Mouse (Mus musculus): Measurements from ENCODE around the gene Ruvbl2. TPM values are rescaled to one million over a fixed set of nuclear protein-coding genes. Genes with fewer than 3 reads are reported as not detected.
A peak's percentile ranks its signal among the peaks of the same experiment; 100 is the strongest.
"Not testable (repeated sequence)": the region's sequence is repeated elsewhere in the genome, so short reads cannot be mapped to it uniquely, and the experiment has no call there.

Ruvbl2 gene
- 10 to 100 TPM; 20.3 to 23.7 TPM for total RNA-seq (2021)
- long read RNA-seq, experiment 1, transcript Ruvbl2-201 (15 exons, 1,834 nt): major isoform, 22 of 34 reads
- long read RNA-seq, experiment 1, partial matches to known transcripts: 8 of 34 reads
- long read RNA-seq, experiment 1, other reads (novel, unspliced or antisense): 4 of 34 reads
- long read RNA-seq, experiment 2, transcript Ruvbl2-201 (15 exons, 1,834 nt): major isoform, 29 of 41 reads
- long read RNA-seq, experiment 2, partial matches to known transcripts: 4 of 41 reads
- long read RNA-seq, experiment 2, other reads (novel, unspliced or antisense): 8 of 41 reads

- peak; percentile 58 for DNase-seq
- intact Hi-C loops (cut with DNase I; ENCODE audit: low total_unique reads): no loop called here
Observed at GRCm38 (mm10) chr7:45437521-45438276, at the start of gene Ruvbl2. Gene Ruvbl2 (minus strand): TSS chr7:45438096.

- DNase-seq: no peak
- intact Hi-C loops (cut with DNase I; ENCODE audit: low total_unique reads): no loop called here
Observed at GRCm38 (mm10) chr7:45486761-45487415, 49.0 kb upstream of the Ruvbl2 start, which contains the start of gene Gm45808. Gene Gm45808 (minus strand): TSS chr7:45486811.

DNA sequence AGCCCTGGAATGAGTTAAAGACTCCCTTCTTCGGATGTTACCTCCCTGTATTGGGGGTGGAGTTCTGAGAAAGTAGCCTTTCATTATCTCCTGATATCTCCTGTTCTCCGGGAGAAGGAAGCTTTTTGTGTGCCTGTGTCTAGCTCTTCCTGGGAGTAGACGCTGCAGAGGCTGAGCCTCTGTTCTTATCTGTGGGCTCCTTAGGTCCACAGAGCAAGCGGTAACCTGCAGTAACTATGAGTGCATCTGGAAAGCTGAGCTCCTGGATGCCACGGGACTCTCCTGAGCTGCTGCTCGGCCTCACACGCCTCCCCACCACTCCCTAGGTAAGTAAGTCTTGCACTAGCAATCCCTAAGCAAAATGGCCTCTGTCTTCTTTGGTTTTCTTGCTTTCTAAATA, 48.3 kb upstream of the Ruvbl2 start:
- intact Hi-C loops (cut with DNase I; ENCODE audit: low total_unique reads): no loop called here
- no peak for DNase-seq

GRCm38 (mm10) chr7:45484985-45485384, 47.1 kb upstream of the Ruvbl2 start:
- intact Hi-C loops (cut with DNase I; ENCODE audit: low total_unique reads); DNase-seq: not testable (repeated sequence)

DNA sequence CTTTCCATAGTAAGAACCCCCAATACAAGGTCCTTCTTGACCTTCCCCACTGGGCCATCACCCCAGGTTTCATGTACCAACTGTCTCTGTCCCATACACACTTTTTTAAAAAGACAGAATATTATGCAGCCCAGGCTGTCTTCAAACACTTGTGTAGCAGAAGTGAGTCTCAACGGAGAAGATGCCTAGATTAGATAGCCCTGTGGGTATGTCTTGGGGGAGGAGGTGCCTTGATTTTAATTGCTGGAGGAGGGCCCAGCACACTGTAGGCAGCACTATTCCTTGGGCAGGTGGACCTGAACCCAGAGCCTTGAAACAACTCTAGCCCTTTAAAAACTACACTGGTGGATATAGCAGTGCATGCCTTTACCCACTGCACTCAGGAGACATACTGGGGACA, 44.3 kb upstream of the Ruvbl2 start:
- intact Hi-C loops (cut with DNase I; ENCODE audit: low total_unique reads): no loop called here
- no peak for DNase-seq

- peak; percentile 49 for DNase-seq
Observed at GRCm38 (mm10) chr7:45481374-45481927, 43.6 kb upstream of the Ruvbl2 start, which contains the start of gene Tulp2. Gene Tulp2 (plus strand): TSS chr7:45481877.

GRCm38 (mm10) chr7:45480310-45480709, 42.4 kb upstream of the Ruvbl2 start:
- DNase-seq; intact Hi-C loops (cut with DNase I; ENCODE audit: low total_unique reads): not testable (repeated sequence)

More at GRCm38 (mm10) chr7:45481374-45481927, 43.6 kb upstream of the Ruvbl2 start, which contains the start of gene Tulp2:
- intact Hi-C loops (cut with DNase I; ENCODE audit: low total_unique reads): no loop called here

DNA sequence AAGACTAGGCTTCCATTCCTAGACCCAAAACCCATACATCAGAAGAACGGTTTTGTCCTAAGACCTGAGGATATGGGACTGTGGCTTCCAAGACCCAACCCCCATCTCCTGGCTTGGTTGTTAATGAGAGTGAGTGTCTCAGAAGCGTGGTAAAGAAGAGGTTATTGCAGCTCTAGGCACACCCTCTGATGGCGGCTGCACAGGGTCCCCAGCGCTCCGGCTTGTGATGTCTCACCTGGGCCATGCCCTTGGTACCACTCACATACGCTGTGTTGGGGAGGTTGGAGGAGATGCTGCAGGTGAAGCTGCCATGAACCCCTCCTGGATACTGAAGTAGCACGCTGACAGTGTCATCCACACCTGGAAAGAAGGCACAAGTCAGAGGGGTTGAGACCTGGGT, 40.9 kb upstream of the Ruvbl2 start:
- intact Hi-C loops (cut with DNase I; ENCODE audit: low total_unique reads): loop anchor here (5.0 kb wide), 1 partner anchor 84 kb away; no protein-coding TSS in a partner anchor

DNA sequence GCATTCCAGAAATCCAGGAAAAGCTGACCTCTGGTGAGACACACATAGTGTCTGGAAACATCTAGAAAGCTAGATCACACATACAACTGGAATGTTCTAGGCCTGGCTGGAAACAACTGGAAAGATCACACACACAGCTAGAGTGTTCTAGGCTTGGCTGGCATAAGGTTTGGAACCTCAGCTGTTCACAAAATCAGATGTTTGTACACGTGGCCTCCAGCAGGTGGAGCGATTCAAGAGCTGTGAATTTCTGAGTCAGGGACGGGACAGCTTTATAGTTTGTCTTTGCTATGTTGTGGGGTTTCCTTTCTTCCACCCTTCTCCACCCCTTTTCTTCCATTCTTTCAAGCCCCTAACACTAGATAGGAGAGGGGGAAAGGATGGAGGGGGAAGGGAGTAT, 39.1 kb upstream of the Ruvbl2 start:
- DNase-seq: peak; percentile 51
- intact Hi-C loops (cut with DNase I; ENCODE audit: low total_unique reads): loop anchor here (5.0 kb wide), 1 partner anchor 85 kb away; no protein-coding TSS in a partner anchor

More for the DNA sequence above, 40.9 kb upstream of the Ruvbl2 start:
- no peak for DNase-seq

GRCm38 (mm10) chr7:45476453-45476852, 38.6 kb upstream of the Ruvbl2 start:
- no peak for DNase-seq
- intact Hi-C loops (cut with DNase I; ENCODE audit: low total_unique reads): loop anchor here (5.0 kb wide), 1 partner anchor 86 kb away; no protein-coding TSS in a partner anchor

DNA sequence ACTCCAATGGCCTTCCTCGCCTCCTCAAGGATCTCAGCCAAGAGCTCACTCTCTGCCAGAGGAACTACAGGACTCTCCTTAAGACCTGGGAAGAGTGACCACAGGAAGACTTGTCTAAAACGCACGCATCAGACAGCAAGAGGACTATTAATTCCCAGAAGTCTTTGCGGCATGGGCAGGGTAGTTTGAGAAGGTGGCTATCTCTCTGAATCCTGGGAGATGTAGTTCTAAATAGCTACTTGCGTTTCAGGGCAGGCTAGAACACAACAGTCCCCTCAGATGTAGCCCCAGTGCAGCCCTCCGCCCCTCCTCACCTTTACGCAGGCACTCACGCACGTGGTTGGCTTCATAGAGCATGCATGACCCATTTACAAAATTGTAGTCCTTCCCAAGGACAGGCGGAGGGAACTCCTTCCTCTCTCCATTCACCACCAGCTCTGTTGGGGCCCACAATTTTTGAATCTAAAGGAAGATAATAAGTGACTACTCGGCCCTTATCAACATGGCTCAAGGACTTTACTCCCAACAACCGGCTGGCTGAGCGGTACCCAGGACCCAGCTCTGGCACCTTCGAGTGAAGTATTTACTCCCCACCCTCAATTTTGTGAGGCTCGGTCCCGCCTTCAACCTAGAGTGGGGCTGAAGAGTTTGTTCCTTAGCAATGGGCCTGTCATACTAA, 37.5 kb upstream of the Ruvbl2 start:
- DNase-seq: no peak
- intact Hi-C loops (cut with DNase I; ENCODE audit: low total_unique reads): loop anchor here (5.0 kb wide), 1 partner anchor 87 kb away; no protein-coding TSS in a partner anchor

DNA sequence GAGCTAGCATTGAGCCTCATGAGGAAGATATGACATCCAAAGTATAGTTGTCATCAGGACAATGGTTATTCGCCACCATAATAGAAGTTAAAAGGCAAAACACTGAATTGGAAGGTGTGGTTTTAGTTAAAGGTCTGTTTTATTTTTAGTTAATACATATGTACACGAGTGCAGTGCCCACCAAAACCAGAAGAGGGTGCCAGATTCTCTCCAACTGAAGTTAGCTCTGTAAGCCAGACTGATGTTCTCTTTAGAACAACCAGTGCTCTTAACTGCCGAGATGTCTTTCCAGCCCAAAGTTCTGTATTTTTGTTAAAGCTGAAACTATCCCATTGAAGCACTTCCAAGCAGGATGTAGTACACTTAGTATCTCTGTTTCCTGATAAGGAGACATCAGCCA, 33.0 kb upstream of the Ruvbl2 start:
- intact Hi-C loops (cut with DNase I; ENCODE audit: low total_unique reads): no loop called here
- peak; percentile 66 for DNase-seq

DNA sequence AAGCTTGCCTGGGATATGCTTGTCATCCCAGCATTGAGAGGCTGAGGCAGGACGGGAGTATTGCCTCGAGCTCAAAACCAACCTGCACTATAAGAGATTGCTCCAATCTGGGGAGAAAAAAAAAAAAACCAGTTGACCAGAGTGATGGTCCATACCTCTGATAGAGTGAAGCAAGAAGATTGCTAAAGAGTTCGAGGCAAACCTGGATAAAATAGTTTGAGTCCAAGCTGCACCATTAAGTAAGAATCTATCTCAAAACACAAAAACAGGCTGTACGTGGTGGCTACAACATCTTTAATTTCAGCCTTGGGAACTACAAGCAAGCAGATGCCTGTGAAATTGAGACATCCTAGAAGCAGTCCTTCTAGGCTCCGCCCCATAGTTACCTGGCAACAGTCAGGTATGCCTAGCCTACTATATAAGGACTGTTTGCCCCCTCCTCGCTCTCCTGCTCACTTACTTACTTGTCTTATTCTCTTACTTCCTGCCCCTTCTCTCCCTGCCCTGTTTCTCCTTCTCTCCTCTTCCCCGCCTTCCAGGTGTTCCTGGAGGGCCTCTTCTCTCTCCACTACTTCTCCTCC, 29.3 kb upstream of the Ruvbl2 start:
- intact Hi-C loops (cut with DNase I; ENCODE audit: low total_unique reads): no loop called here
- no peak for DNase-seq

DNA sequence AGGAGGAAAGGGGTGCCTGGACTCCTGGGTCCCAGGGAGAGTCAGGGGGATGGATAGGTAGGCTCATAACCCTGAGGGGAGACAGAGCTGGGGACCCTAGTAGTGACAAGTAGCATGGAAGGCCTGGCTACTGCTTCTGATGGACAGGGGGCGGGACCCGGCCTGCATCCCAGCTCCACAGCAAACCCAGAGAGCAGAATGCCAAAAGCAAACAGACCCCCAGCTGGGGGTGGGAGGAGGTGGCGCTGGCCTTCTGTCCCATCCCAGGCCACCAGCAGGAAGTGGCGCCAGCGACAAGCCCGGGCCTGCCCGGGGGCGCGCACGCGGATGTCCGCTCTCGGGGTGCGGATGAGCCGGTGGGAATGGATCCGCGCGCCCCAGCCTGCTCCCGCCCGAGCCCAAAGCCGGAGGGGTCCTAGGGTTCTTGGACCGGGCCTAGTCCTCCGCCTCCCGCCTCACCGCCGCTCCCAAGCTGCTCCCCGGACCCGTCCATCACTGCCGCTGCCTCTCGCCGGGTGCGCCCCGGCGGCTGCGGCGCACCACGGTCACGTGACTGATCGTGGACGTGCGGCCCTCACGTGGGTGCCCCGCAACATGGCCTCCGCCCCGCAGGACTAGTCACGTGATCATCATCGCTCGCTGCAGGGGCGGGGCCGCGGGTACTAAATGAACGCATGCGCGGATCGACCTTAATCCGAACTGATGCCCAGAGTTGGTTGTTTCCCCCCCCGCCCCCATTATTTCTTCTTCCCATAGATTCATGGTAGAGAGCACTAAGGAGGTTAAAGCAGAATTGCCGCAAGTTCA, 28.6 kb upstream of the Ruvbl2 start, which contains the start of gene Bax:
Gene Bax (minus strand): TSS at position 616 of the 807 bp plus-strand sequence.
- intact Hi-C loops (cut with DNase I; ENCODE audit: low total_unique reads): no loop called here
- DNase-seq: peak; percentile 97

GRCm38 (mm10) chr7:45465549-45465948, 27.7 kb upstream of the Ruvbl2 start:
- DNase-seq: no peak
- intact Hi-C loops (cut with DNase I; ENCODE audit: low total_unique reads): no loop called here

DNA sequence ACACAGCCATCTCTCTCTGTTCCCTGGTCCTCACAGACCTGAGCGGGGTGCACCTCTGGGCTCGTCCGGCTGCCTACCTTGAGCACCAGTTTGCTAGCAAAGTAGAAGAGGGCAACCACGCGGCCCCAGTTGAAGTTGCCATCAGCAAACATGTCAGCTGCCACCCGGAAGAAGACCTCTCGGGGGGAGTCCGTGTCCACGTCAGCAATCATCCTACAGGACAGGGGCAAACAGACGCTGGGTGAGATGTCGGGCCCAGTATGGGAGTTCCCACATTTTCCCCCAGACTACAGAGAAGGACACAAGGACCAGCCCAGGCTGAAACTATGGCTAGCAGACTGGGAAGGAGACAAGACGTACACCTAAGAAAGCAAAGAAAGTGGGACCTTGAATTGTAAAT, 27.2 kb upstream of the Ruvbl2 start:
- intact Hi-C loops (cut with DNase I; ENCODE audit: low total_unique reads): no loop called here

GRCm38 (mm10) chr7:45463987-45464778, 26.3 kb upstream of the Ruvbl2 start:
- no peak for DNase-seq
- intact Hi-C loops (cut with DNase I; ENCODE audit: low total_unique reads): no loop called here

More for the DNA sequence above, 27.2 kb upstream of the Ruvbl2 start:
- no peak for DNase-seq

Data from gastrocnemius, postnatal 14 days (tissue).